Mouse (Mus musculus) megakaryocyte-erythroid progenitor cell, adult 5 weeks (primary cell): ENCODE measurements around the gene Cep164. TPM values are rescaled to one million over a fixed set of nuclear protein-coding genes. Genes with fewer than 3 reads are reported as not detected.

Experiments used
- polyA plus RNA-seq: library from polyadenylated mRNA; stranded (reverse); fragments of >175 nt; gene quantifications from 2 replicates; pipeline ENCODE4 v1.2.3, GENCODE M21; 2012

The Cep164 gene
- polyA plus RNA-seq = 60.4 and 71.0 TPM in 2 replicates

DNA sequence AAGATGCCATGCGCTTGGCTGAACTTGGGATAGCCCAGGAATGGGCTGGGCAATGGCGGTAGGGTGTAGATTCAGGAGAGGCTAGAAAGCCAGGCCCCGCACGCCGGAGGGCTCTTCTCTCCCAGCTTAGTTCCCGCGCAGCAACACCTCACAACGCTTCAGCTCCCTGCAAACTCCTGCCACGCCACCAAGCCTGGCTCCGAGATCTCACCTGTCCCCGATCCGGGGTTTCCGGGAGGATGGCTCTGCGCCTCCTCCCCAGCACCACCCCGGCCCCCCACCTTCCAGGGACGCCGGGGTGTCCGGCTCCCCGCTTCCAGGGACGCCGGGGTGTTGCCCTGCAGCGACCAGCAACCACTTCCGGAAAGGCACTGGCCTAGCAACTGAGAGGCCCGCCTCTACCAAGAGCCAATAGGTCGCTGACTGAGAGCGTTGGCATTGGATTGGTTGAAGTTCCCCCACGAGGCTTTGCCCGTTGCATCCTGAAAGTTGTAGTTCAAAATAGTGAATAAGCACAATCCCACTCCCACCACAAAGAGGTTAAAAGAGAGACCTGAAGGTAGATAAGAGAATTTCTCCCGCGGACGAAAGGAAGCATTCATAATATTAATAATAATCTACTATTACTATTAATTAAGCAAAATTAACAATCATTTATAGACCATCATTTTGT, at the start of gene Cep164:
Gene Cep164, minus strand, starts transcription at position 401 of the 673 bp plus-strand sequence.

DNA sequence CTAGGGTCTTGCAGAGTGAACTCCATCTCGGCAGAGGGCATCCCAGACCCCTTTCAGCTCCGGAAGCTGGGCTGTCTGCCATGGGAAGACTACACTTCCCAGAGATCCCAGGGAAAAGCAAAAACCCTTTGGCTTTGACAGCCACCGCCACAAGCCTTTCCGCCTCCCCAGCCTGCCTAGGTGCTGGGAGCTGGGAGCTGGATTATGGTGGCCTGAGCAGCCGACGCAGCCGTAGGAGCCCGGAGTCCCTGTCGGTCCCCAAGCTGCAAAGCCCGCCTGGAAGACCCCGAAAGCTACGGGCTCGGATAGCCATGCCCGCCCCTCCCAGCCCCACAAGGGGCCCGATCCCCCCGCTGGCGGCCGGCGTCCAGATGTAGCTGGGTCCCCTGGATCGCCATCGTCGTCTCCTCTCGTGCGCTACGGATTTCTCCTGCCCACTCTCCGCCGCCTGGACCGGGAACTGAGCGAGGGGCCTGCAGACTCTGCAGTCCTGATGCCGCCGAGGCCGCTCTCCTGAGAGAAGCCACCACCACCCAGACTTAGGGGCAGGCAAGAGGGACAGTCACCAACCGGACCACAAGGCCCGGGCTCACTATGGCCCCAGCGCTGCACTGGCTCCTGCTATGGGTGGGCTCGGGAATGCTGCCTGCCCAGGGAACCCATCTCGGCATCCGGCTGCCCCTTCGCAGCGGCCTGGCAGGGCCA, 10.1 kb upstream of the Cep164 start, which contains the start of gene Bace1:
Gene Bace1, plus strand, starts transcription at position 147 of the 705 bp plus-strand sequence.

Other genes starting within 250 kb of the Cep164 start
- gene Bace1, start 9.9 kb upstream of the Cep164 start, polyA plus RNA-seq = 20.6 and 33.6 TPM in 2 replicates
- gene Pcsk7, start 77.8 kb upstream of the Cep164 start, polyA plus RNA-seq = 10.4 and 12.6 TPM in 2 replicates
- gene Rnf214, start 78.2 kb upstream of the Cep164 start, polyA plus RNA-seq = 13.4 and 14.2 TPM in 2 replicates
- 0.24 and 0.34 TPM in 2 replicates for gene Tagln, start 107.4 kb upstream of the Cep164 start, polyA plus RNA-seq
- gene Sidt2, start 126.6 kb upstream of the Cep164 start, polyA plus RNA-seq = 63.1 and 63.3 TPM in 2 replicates
- 93.9 and 102 TPM in 2 replicates for gene Pafah1b2, start 184.0 kb upstream of the Cep164 start, polyA plus RNA-seq
- gene Sik3, start 184.1 kb upstream of the Cep164 start, polyA plus RNA-seq = 21.0 and 25.5 TPM in 2 replicates